In genomic region chr2:6507071-6507470, GRCm38 (mm10) we compare ENCODE assay signal across 17 mouse cellular contexts.
DNase-seq lines count a peak whose midpoint lies in the region; ATAC-seq lines count a peak whose summit lies in the region.
"Had no signal": no experiment of that assay in that cellular context is flagged by ENCODE, and none has a peak within 500 bp of the region (broad histone marks: within the 10 kb centered on the region; RNA-seq: fewer than 3 reads in every experiment).

No protein-coding gene starts in this region.

- no peak for DNase-seq in frontal cortex, postnatal 14 days (ENCODE audit: low spot score in 2 of 2)
- peak; percentile 41 for DNase-seq in layer of hippocampus, adult 11-12 months (ENCODE audit: low spot score)
- no peak for DNase-seq in layer of hippocampus, adult 8-10 months (ENCODE audit: low spot score in 2 of 2)
- peak; percentile 49 for DNase-seq in limb, embryonic 10.5 days (ENCODE audit: low spot score)
- no peak for DNase-seq in ovary, postnatal 14 days (ENCODE audit: low spot score)
- DNase-seq: cerebellum, postnatal 25 days; forebrain, postnatal 0 days; gastrocnemius, postnatal 25 days; heart, postnatal 4 days; kidney, adult 11 months; thymus, postnatal 25 days had no signal

- no peaks in the 10 kb centered on the region for H3K36me3 ChIP-seq in limb, embryonic 10.5 days
- no peaks in the 10 kb centered on the region for H3K36me3 ChIP-seq in neural tube, embryonic 14.5 days (ENCODE audit: control insufficient read depth, insufficient read depth, low read length)
- H3K36me3 ChIP-seq: embryonic facial prominence, embryonic 15.5 days; heart, embryonic 12.5 days; liver, embryonic 12.5 days; lung, embryonic 15.5 days had no signal

- no peak overlapping the region for H3K4me2 ChIP-seq in neural tube, embryonic 14.5 days (ENCODE audit: low read depth, low read length)
- H3K4me2 ChIP-seq: embryonic facial prominence, embryonic 15.5 days; heart, embryonic 12.5 days; liver, embryonic 12.5 days; lung, embryonic 15.5 days had no signal

- peaks cover 30% of the 10 kb centered on the region for H3K4me1 ChIP-seq in limb, embryonic 10.5 days
- peaks cover 15% of the 10 kb centered on the region; the same call in 1 of the 2 replicates for H3K4me1 ChIP-seq in neural tube, embryonic 14.5 days (ENCODE audit: control insufficient read depth, insufficient read depth, low read length)
- H3K4me1 ChIP-seq: heart, embryonic 12.5 days; liver, embryonic 12.5 days; lung, embryonic 15.5 days had no signal

- WGBS in limb, embryonic 10.5 days = 24% methylated on average over 3 of the region's 3 CpGs
- 43% methylated on average over 3 of the region's 3 CpGs for WGBS in neural tube, embryonic 14.5 days

- H3K9ac ChIP-seq in neural tube, embryonic 14.5 days (replicated peaks; ENCODE audit: low read depth, low read length) = no peak overlapping the region
- H3K9ac ChIP-seq: embryonic facial prominence, embryonic 15.5 days; forebrain, postnatal 0 days; heart, embryonic 12.5 days; liver, embryonic 12.5 days; lung, embryonic 15.5 days had no signal

- 0 out of 2 replicates have a peak, but pooled peaks have one; percentile 55 for ATAC-seq in frontal cortex, adult (ENCODE audit: low TSS enrichment)
- no peak for ATAC-seq in neural tube, embryonic 14.5 days (ENCODE audit: low read depth)
- ATAC-seq: liver, embryonic 12.5 days had no signal

- no peaks in the 10 kb centered on the region for H3K27me3 ChIP-seq in limb, embryonic 10.5 days (ENCODE audit: low read depth, poor library complexity, severe bottlenecking)
- no peaks in the 10 kb centered on the region for H3K27me3 ChIP-seq in neural tube, embryonic 14.5 days (ENCODE audit: control insufficient read depth, insufficient read depth, low read length)
- H3K27me3 ChIP-seq: embryonic facial prominence, embryonic 15.5 days; heart, embryonic 12.5 days; liver, embryonic 12.5 days; lung, embryonic 15.5 days had no signal

- no peaks in the 10 kb centered on the region for H3K9me3 ChIP-seq in limb, embryonic 10.5 days (replicated peaks)
- H3K9me3 ChIP-seq in neural tube, embryonic 14.5 days (ENCODE audit: control insufficient read depth, low read length) = no peaks in the 10 kb centered on the region
- H3K9me3 ChIP-seq: embryonic facial prominence, embryonic 15.5 days; heart, embryonic 12.5 days; lung, embryonic 15.5 days had no signal

- H3K4me3 ChIP-seq in limb, embryonic 10.5 days = no peak overlapping the region
- H3K4me3 ChIP-seq in neural tube, embryonic 14.5 days (ENCODE audit: low read depth, low read length) = no peak overlapping the region
- H3K4me3 ChIP-seq: embryonic facial prominence, embryonic 15.5 days; heart, embryonic 12.5 days; liver, embryonic 12.5 days; lung, embryonic 15.5 days had no signal

- H3K27ac ChIP-seq in limb, embryonic 10.5 days = peak overlapping the region; percentile 78
- peak overlapping the region; percentile 77 for H3K27ac ChIP-seq in neural tube, embryonic 14.5 days (ENCODE audit: low read depth, low read length)
- H3K27ac ChIP-seq: embryonic facial prominence, embryonic 15.5 days; liver, embryonic 12.5 days; lung, embryonic 15.5 days had no signal

Comparison
In these comparisons a context has a peak if more than half of its experiments do, and no peak if none do; other contexts are left out.
1. DNase-seq: peak in layer of hippocampus, adult 11-12 months (single experiment) and limb, embryonic 10.5 days (single experiment); none in frontal cortex, postnatal 14 days (0 of 2), layer of hippocampus, adult 8-10 months (0 of 2) and ovary, postnatal 14 days (single experiment).